Mouse (Mus musculus) heart, embryonic 13.5 days (tissue): Measurements from ENCODE around the gene Dpp8. TPM values are rescaled to one million over a fixed set of nuclear protein-coding genes. Genes with fewer than 3 reads are reported as not detected.

Experiments used
- ATAC-seq: fragments of 200-750 bp; cut with Nextera tagmentation; 2 replicates; pipeline ENCODE4 v1.8.0; 2017; ENCODE audit warnings: moderate TSS enrichment; ENCODE audit not compliant: insufficient number of reproducible peaks, low FRiP score, low TSS enrichment; ENCODE audit errors: extremely low read depth
- H3K27ac ChIP-seq: fragments of 300-500 bp; sonication (generic); replicated peaks from 2 replicates; pipeline ENCODE4 v1.5.1; 2015; ENCODE audit warnings: moderate library complexity, mild to moderate bottlenecking, inconsistent platforms
- H3K27me3 ChIP-seq: fragments of 300-500 bp; sonication (generic); replicated peaks from 2 replicates; pipeline ENCODE4 v1.6.1; 2015; ENCODE audit warnings: mild to moderate bottlenecking, inconsistent platforms
- H3K36me3 ChIP-seq: fragments of 300-500 bp; sonication (generic); 2 replicates; pipeline ENCODE4 v1.6.1; 2015; ENCODE audit warnings: mild to moderate bottlenecking, inconsistent platforms
- H3K4me1 ChIP-seq: fragments of 300-500 bp; sonication (generic); 2 replicates; pipeline ENCODE4 v1.6.1; 2015; ENCODE audit warnings: inconsistent platforms
- H3K4me2 ChIP-seq: fragments of 300-500 bp; sonication (generic); 2 replicates; pipeline ENCODE4 v1.6.1; 2015; ENCODE audit warnings: inconsistent platforms, mild to moderate bottlenecking, moderate library complexity
- H3K4me3 ChIP-seq: fragments of 300-500 bp; sonication (generic); 2 replicates; pipeline ENCODE4 v1.5.1; 2015; ENCODE audit warnings: moderate library complexity, mild to moderate bottlenecking, inconsistent platforms
- H3K9ac ChIP-seq: fragments of 300-500 bp; sonication (generic); 2 replicates; pipeline ENCODE4 v1.6.1; 2015; ENCODE audit warnings: inconsistent platforms, mild to moderate bottlenecking, moderate library complexity
- H3K9me3 ChIP-seq: fragments of 300-500 bp; sonication (generic); 2 replicates; pipeline ENCODE4 v1.6.1; 2016; ENCODE audit warnings: inconsistent platforms
- WGBS: fragments of 180-500 bp; shearing (Covaris S2); methylation state at CpG from one replicate; pipeline ENCODE4 v1.1.7; 2015; ENCODE audit warnings: mixed read lengths; 5-methylcytosine and 5-hydroxymethylcytosine counted together
- polyA plus RNA-seq: library from polyadenylated mRNA; unstranded; fragments of >200 nt; fragmentation: Nextera tagmentation; extraction: Ambion mirVana; gene quantifications from 2 replicates; pipeline ENCODE4 v1.2.1, GENCODE M21; 2015

The Dpp8 gene
- polyA plus RNA-seq, 1 experiment from 2014 or later: 26.1 TPM

- H3K27ac ChIP-seq: peak overlapping the region; percentile 13; the same call in 1 of the 2 replicates
- H3K36me3 ChIP-seq: no peaks in the 10 kb centered on the region
- peaks cover 58% of the 10 kb centered on the region for H3K4me1 ChIP-seq
- peak overlapping the region; percentile 47 for H3K9ac ChIP-seq
- H3K4me3 ChIP-seq: no peak overlapping the region
- no peak for ATAC-seq
- WGBS: 39% methylated on average over 7 of the region's 7 CpGs
- H3K27me3 ChIP-seq: no peaks in the 10 kb centered on the region
- peak overlapping the region; percentile 30 for H3K4me2 ChIP-seq
- no peaks in the 10 kb centered on the region for H3K9me3 ChIP-seq
These were observed 16.6 kb upstream of the Dpp8 start for GRCm38 (mm10) chr9:65015461-65016222.

- H3K4me1 ChIP-seq: peaks cover 58% of the 10 kb centered on the region
- H3K36me3 ChIP-seq: no peaks in the 10 kb centered on the region
- H3K27ac ChIP-seq: no peak overlapping the region
- H3K4me2 ChIP-seq: peak overlapping the region; percentile 30
- H3K27me3 ChIP-seq: no peaks in the 10 kb centered on the region
- no peak for ATAC-seq
- no peaks in the 10 kb centered on the region for H3K9me3 ChIP-seq
- no peak overlapping the region for H3K4me3 ChIP-seq
- H3K9ac ChIP-seq: peak overlapping the region; percentile 47
- 76% methylated on average over 4 of the region's 4 CpGs for WGBS
These were observed 15.8 kb upstream of the Dpp8 start for GRCm38 (mm10) chr9:65016241-65016977.

GRCm38 (mm10) chr9:65016978-65017827, 15.0 kb upstream of the Dpp8 start:
- no peaks in the 10 kb centered on the region for H3K27me3 ChIP-seq
- H3K9ac ChIP-seq: no peak overlapping the region
- no peak overlapping the region for H3K4me3 ChIP-seq
- H3K4me2 ChIP-seq: no peak overlapping the region
- H3K27ac ChIP-seq: no peak overlapping the region
- H3K9me3 ChIP-seq: no peaks in the 10 kb centered on the region
- H3K36me3 ChIP-seq: no peaks in the 10 kb centered on the region
- peaks cover 64% of the 10 kb centered on the region for H3K4me1 ChIP-seq
- WGBS: 83% methylated on average over 16 of the region's 16 CpGs
- ATAC-seq: no peak

DNA sequence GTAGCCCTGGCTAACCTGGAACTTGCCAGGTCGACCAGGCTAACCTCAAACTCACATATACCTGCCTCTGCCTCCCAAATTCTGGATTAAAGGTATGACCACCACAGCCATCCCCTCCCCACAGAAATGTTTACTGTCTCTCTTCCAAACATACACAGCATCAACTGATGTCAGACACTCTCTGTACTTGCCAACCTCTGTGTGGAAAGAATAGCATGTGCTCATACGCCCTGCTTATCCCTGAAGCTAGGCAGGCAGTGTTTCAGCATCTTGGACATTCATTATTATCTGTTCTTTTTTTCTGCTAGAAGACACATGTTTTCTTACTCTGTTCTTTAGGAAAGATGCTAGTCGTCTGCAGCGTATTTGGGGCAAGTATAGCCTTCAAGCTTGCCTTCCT, 14.3 kb upstream of the Dpp8 start:
- Histone ChIP-seq H3K4me1 (peaks cover 69% of the 10 kb centered on the region), H3K36me3 (no peaks in the 10 kb centered on the region), H3K27ac (no peak overlapping the region), H3K4me2 (no peak overlapping the region), H3K4me3 (no peak overlapping the region), H3K27me3 (no peaks in the 10 kb centered on the region), H3K9me3 (no peaks in the 10 kb centered on the region), H3K9ac (no peak overlapping the region)
- ATAC-seq: no peak
- 93% methylated on average over 4 of the region's 4 CpGs for WGBS

DNA sequence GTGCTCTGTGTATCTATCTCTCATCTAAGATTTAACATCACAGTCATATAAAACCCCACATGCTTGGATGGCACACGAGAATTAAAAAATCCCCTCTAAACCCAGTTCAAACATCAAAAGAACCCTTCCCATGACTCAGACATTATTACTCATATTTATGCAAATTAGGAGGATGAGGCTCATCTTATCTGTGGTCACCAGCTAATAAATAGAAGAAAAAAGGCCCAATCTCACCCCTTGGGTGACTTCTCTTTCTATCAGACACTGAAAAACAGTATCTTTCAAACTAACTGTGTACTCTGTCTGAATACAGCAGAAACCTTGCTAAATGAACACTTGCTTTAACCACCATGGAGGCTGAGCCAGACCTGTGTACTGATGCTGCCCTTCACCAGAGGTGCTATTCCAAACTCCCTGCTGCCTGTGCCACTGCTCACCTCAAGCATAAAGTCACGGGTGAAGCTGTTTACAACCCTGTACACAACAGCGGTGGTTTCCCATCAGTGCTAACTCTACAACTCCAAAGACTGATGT, 13.6 kb upstream of the Dpp8 start:
- WGBS: 71% methylated on average over 3 of the region's 3 CpGs
- peaks cover 69% of the 10 kb centered on the region for H3K4me1 ChIP-seq
- H3K27me3 ChIP-seq: no peaks in the 10 kb centered on the region
- no peak overlapping the region for H3K4me2 ChIP-seq
- H3K4me3 ChIP-seq: no peak overlapping the region
- H3K27ac ChIP-seq: no peak overlapping the region
- H3K9ac ChIP-seq: no peak overlapping the region
- no peaks in the 10 kb centered on the region for H3K9me3 ChIP-seq
- H3K36me3 ChIP-seq: no peaks in the 10 kb centered on the region
- no peak for ATAC-seq

- Histone ChIP-seq H3K9ac (no peak overlapping the region), H3K27me3 (no peaks in the 10 kb centered on the region), H3K27ac (no peak overlapping the region), H3K36me3 (no peaks in the 10 kb centered on the region), H3K4me3 (no peak overlapping the region), H3K4me1 (peaks cover 69% of the 10 kb centered on the region), H3K4me2 (peak overlapping the region; percentile 94; the same call in 1 of the 2 replicates), H3K9me3 (no peaks in the 10 kb centered on the region)
- ATAC-seq: no peak
- WGBS: 46% methylated on average over 3 of the region's 3 CpGs
These were observed 13.1 kb upstream of the Dpp8 start for GRCm38 (mm10) chr9:65019146-65019545.

GRCm38 (mm10) chr9:65020128-65020527, 12.1 kb upstream of the Dpp8 start:
- Histone ChIP-seq H3K36me3 (no peaks in the 10 kb centered on the region), H3K4me1 (peaks cover 66% of the 10 kb centered on the region), H3K4me3 (peak overlapping the region; percentile 100), H3K4me2 (peak overlapping the region; percentile 94), H3K9ac (peak overlapping the region; percentile 37), H3K27me3 (no peaks in the 10 kb centered on the region), H3K27ac (no peak overlapping the region), H3K9me3 (no peaks in the 10 kb centered on the region)
- 40% methylated on average over 4 of the region's 4 CpGs for WGBS
- no peak for ATAC-seq

DNA sequence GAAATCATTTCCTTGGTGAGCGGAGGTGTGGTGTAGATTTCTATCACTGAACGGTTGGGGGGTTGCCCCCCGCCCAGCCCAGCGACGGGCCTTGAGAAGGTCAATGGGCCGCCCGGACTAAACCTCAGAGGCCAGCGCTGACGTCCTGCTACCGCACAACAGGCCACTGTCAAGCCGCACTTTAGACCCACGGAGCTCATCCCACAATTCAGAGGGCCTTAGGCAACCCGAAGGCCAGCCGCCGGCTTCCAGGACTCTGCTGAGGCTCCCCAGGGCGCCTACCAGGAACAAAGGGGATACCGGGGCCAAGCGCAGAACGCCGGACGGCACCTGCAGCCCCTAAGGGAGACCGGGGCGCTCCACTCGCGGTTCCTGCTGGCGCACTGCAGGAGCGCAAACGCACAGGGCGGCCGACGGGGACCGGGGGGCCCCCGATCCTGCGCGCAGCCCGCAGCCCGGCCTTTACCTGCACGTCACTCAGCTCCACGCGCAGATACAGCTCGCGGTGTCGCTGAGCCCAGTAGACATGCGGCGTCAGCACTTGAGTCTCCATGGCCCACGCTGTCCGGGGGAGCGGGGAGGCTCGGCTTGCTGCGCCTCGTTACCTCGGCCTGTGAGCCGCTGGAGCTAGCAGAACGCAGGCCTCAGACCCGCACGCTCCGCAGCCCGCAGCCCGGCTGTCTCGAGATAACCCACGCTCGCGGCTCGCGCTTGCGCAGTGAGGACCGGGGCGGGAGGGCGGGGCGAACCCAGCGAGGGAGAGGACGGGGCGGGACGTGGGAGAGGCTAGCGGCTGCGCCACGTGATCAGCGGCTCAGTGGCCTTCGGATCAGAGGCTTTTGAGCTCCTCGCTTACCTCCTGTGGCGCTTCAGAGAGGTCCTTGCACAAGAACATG, 11.0 kb upstream of the Dpp8 start, which contains the start of gene Hacd3:
TSS of gene Hacd3 (minus strand) at position 703 of the 896 bp plus-strand sequence.
- Histone ChIP-seq H3K4me1 (peaks cover 55% of the 10 kb centered on the region), H3K27me3 (0 out of 2 replicates have a peak, but pooled peaks cover under 1% of the 10 kb centered on the region), H3K9ac (peak within 1 kb of the TSS; percentile 98), H3K4me3 (peak within 1 kb of the TSS; percentile 100), H3K27ac (peak within 1 kb of the TSS; percentile 86), H3K4me2 (peak within 1 kb of the TSS; percentile 94), H3K36me3 (no peaks in the 10 kb centered on the region), H3K9me3 (no peaks in the 10 kb centered on the region)
- WGBS: under 1% methylated on average over 81 of the region's 81 CpGs
- ATAC-seq: peak; percentile 82

- H3K9me3 ChIP-seq: no peaks in the 10 kb centered on the region
- 22% methylated on average over 9 of the region's 9 CpGs for WGBS
- H3K36me3 ChIP-seq: no peaks in the 10 kb centered on the region
- peaks cover 47% of the 10 kb centered on the region for H3K4me1 ChIP-seq
- H3K27ac ChIP-seq: peak overlapping the region; percentile 86
- no peak for ATAC-seq
- H3K27me3 ChIP-seq: 0 out of 2 replicates have a peak, but pooled peaks cover 2% of the 10 kb centered on the region
- peak overlapping the region; percentile 100 for H3K4me3 ChIP-seq
- peak overlapping the region; percentile 94 for H3K4me2 ChIP-seq
- peak overlapping the region; percentile 98 for H3K9ac ChIP-seq
These were observed 10.2 kb upstream of the Dpp8 start for GRCm38 (mm10) chr9:65021887-65022579.
